Mouse (Mus musculus) ovary, postnatal 36 days (tissue): ENCODE measurements at regions not wholly inside any gene's neighbourhood (a gene's known extent, or its start where the extent isn't known, plus 50 kb on each side); places are given as distances from the start of the nearest gene placed in this dataset.
A peak's percentile ranks its signal among the peaks of the same experiment; 100 is the strongest.

Experiments
- DNase-seq: peaks from one replicate; pipeline ENCODE4 v3.0.0; 2022; ENCODE audit warnings: low spot score, mixed read lengths

- no peak for DNase-seq
Measured at GRCm38 (mm10) chr14:62002131-62002530, 290.3 kb upstream of the Rnaseh2b start.

GRCm38 (mm10) chr14:62003013-62003781, 289.2 kb upstream of the Rnaseh2b start:
- DNase-seq = peak; percentile 44

- DNase-seq = no peak
Measured at GRCm38 (mm10) chr14:62003797-62004196, 288.6 kb upstream of the Rnaseh2b start.

DNA sequence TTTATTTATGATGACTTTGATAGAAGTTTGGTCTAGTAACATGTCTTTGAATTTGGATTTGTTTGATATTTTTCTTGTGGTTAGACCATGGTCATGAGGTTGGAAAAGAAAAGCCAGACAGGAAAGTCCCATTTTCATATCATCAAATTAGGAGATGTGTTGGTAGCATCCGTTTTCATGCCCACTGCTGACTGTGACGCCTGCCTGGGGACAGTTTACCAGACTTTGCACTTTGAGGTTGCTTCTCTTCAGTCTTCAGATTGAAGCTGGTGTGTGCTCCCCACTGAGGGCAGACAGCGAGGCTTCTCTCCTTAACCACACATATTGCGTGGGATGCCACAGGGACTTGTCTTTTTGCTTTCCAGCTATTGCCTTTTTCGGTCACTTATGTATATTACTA, 283.7 kb upstream of the Rnaseh2b start:
- no peak for DNase-seq

GRCm38 (mm10) chr14:62018804-62019203, 273.6 kb upstream of the Rnaseh2b start:
- no peak for DNase-seq

DNA sequence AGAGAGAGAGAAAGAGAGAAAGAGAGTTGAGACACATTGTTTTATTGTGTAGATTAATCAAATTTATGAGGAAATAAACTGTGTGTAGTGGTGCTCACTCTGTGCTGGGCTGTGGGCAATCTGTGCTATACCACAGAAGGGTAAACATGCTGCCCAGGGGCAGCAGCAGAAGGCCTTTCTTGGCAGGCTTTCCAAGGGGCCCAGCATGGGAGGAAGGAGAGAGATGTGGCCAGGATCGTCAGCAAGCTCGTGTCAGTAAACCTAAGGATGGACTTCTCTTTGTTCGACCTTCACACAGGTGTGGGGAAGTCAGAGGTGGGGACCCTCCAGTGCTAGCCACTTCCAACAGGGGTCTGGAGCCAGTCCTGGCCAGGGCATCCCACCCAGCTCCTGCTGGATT, 271.4 kb upstream of the Rnaseh2b start:
- DNase-seq = no peak

GRCm38 (mm10) chr14:62022193-62022592, 270.2 kb upstream of the Rnaseh2b start:
- no peak for DNase-seq

DNA sequence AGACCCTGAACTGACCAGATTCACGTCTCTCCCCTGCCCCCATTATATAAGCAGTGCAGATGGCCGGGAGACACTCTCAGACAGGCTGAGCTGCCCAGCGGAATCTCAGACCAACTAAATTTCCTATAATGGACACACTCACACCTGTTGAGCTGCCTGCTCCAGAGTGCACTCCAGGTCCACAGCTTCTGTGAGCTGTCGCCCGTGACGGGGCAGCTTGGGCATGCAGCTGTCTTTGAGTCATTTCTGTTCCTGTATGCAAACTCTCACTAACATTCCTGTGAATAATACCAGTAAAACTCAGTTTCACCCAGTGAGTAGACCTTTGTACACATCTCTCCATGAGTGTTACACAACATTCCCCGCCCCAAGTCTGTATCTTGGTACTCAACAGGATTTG, 269.4 kb upstream of the Rnaseh2b start:
- DNase-seq = no peak

- no peak for DNase-seq
Measured at GRCm38 (mm10) chr14:62027751-62028279, 264.6 kb upstream of the Rnaseh2b start.

GRCm38 (mm10) chr14:62030059-62030458, 262.3 kb upstream of the Rnaseh2b start:
- no peak for DNase-seq

GRCm38 (mm10) chr14:62033661-62034060, 258.7 kb upstream of the Rnaseh2b start:
- no peak for DNase-seq

GRCm38 (mm10) chr14:62034664-62035063, 257.7 kb upstream of the Rnaseh2b start:
- DNase-seq = no peak

DNA sequence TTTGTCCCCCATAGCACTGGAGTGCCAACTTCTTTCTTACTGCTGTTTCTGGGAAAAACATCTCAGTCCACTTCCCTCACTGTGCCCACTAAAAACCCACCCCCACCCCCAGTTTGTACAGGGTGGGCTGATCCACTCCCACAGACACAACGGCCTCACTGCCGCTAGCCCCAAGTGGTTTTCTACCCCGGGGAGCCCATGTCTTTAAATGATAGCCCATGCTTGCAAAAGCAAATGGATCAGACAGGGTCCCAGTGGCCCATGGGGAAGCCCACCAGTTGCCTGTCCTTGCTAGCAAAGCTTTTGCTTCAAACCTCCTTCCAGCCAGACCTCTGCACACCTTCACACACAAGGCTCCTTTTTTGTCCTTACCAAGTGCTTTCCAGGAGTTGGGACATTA, 257.0 kb upstream of the Rnaseh2b start:
- DNase-seq = no peak

DNA sequence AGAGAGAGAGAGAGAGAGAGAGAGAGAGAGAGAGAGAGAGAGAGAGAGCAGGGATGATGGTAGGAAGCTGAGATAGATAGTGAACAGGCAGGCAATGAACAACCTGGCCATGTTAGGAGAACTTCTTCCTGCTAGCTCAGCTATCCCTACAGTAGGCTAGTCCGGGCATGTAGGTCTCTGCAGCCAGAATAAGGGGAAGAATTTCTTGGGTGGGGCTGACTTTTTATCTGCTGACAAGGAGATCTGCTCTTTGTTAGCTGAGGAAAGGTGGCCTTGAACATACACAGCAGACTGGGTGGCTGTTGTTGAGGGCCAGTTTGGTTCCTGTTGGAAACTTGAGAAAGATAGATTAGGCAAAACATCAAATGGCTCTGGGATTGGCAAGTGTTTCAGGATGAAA, 254.9 kb upstream of the Rnaseh2b start:
- DNase-seq = no peak

DNA sequence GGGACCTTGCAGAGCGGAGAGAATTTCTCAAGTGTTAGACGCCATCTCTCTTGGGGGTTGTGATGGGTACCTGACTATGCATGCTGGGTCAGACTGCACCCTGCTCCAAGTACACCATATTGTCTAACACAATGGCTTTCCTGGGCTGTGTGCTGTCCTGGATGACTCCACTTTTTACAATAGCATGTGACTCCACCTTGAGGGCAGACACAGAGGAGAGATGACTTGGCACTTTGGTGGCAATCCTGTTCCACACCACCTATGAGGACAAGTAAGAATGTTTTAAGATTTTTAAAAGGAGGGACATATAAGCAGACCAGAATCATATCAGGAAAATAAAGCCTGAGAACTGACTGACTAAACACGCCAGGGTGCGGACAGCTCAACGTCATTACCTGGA, 254.5 kb upstream of the Rnaseh2b start:
- DNase-seq = no peak

GRCm38 (mm10) chr14:62042305-62043116, 249.9 kb upstream of the Rnaseh2b start:
- DNase-seq = peak; percentile 49

GRCm38 (mm10) chr14:62043117-62043422, 249.3 kb upstream of the Rnaseh2b start:
- no peak for DNase-seq

DNA sequence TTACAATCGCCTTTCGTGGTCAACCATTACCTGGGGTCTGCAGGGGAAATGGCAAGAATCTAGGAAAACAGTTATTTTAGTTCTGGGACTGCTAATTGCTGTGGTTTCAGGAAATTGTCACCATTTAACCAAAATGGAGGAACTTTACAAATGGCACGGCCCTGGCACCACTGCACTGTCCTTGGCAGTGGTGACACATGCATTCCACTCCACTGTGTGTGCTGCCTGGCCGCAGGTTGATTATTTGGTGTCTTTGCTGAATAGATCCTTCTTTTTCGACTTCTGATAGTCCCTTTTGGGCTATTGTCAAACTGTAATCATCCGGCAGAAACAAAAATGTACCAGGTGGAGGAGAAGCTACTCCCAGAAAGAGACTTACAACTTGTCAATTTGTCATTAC, 241.4 kb upstream of the Rnaseh2b start:
- DNase-seq = no peak

- no peak for DNase-seq
Measured at GRCm38 (mm10) chr14:62051923-62052322, 240.5 kb upstream of the Rnaseh2b start.

DNA sequence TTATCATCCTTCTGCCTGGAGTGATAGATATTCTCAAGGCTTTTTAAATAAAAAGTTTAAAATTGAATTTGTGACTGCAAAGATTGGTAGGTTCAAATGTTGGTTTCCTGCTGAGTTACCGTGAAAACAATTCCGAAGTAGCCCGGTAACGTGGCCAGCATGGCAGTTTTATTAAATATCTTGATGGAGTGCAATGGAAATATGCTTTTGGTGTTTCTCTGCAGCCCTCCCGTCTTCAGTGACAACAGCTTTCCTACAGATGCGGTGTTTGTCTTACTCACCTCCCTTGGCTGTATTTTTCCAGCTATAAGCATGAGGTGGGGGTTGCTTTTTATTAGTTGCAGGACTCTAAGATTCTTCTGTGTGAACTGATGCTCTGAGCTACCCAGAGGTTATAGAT, 239.4 kb upstream of the Rnaseh2b start:
- DNase-seq = no peak

DNA sequence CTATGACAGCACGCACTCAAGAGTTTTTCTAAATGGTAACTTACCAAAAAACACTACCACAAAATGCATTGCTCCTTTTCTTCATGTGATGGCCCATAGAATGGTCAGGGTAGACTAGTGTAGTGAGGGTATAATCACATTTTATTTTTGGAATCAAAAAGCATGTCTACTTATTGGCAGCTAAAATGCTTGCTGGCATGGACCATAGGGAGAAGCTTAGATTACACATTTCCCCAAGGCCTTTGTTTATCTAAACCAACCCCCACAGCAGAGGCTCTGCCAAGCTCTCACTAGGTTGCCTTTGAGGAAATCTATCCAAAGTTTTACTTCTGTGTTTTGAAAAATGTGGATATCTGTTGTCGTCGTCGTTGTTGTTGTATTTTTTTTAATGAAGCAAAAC, 235.3 kb upstream of the Rnaseh2b start:
- DNase-seq = no peak

- DNase-seq = no peak
Measured at GRCm38 (mm10) chr14:62058100-62058499, 234.3 kb upstream of the Rnaseh2b start.

DNA sequence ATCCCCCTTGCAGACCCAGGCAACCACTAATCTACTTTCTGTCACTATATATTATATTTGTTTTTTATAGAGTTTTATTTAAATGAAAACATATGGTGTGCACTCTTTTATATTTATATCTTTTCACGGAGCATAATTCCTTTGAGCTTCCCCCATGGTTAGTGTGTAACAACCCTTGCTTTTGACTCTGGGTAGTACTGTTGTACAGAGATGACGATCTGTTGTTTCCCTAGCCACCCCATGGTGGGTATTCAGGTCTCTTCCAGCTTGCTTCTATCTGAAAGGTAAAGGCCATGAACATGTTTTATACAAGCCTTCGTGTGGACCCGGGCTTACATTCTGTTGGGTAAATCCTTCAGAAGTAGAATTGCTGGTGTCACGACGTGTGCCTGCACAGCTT, 221.2 kb upstream of the Rnaseh2b start:
- no peak for DNase-seq
